ENCODE assay signal across 8 mouse cellular contexts in the genomic region with DNA sequence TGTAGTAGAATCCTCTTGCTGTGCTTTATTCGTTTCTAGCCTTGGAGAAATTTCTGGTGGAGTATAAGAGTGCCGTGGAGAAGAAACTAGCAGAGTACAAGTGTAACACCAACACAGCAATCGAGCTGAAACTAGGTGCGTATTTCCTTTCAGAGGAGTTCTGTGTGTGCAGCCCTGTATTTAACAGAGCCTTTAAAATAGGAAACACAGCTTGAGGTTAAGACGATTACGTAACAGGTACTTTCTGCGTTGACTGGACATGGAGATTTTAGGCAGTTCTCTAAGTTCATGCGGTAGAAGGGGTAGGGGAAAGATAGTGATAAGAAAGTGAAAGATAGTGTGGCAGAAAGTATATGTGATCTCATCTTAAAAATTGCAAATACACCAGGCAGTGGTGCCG. TPM values are rescaled to one million over a fixed set of nuclear protein-coding genes. Genes with fewer than 3 reads are reported as not detected.
A peak's percentile ranks its signal among the peaks of the same experiment; 100 is the strongest.
DNase-seq lines count a peak whose midpoint lies in the region; ATAC-seq and TF ChIP-seq lines count a peak whose summit lies in the region.

No protein-coding gene starts in this region.

- 0 out of 2 replicates have a peak, but pooled peaks cover 5% of the 10 kb centered on the region for H3K36me3 ChIP-seq in kidney, embryonic 16.5 days (ENCODE audit: insufficient read depth, low read length)
- peaks cover 47% of the 10 kb centered on the region for H3K36me3 ChIP-seq in embryonic facial prominence, embryonic 10.5 days (replicated peaks)
- H3K36me3 ChIP-seq in intestine, postnatal 0 days (ENCODE audit: control insufficient read depth, insufficient read depth), result no peaks in the 10 kb centered on the region
- peaks cover 23% of the 10 kb centered on the region for H3K36me3 ChIP-seq in neural tube, embryonic 13.5 days

- peak overlapping the region; percentile 73 for H3K4me2 ChIP-seq in kidney, embryonic 16.5 days (replicated peaks; ENCODE audit: low read depth, low read length)
- H3K4me2 ChIP-seq in intestine, postnatal 0 days (replicated peaks; ENCODE audit: low read depth), result peak overlapping the region; percentile 83
- H3K4me2 ChIP-seq in neural tube, embryonic 13.5 days, result peak overlapping the region; percentile 90

- H3K27ac ChIP-seq in kidney, embryonic 16.5 days (ENCODE audit: low read length), result peak overlapping the region; percentile 88; the same call in 1 of the 2 replicates
- H3K27ac ChIP-seq in embryonic facial prominence, embryonic 10.5 days (replicated peaks), result peak overlapping the region; percentile 94
- no peak overlapping the region for H3K27ac ChIP-seq in intestine, postnatal 0 days (ENCODE audit: low read depth, low read length)
- no peak overlapping the region for H3K27ac ChIP-seq in neural tube, embryonic 13.5 days (replicated peaks)

- no peak for ATAC-seq in kidney, embryonic 16.5 days (ENCODE audit: low FRiP score, low TSS enrichment)
- no peak for ATAC-seq in intestine, postnatal 0 days
- ATAC-seq in neural tube, embryonic 13.5 days (ENCODE audit: low read depth), result no peak

- no peak for TF ChIP-seq CTCF in intestine, postnatal 0 days (IDR thresholded peaks at IDR 0.05; ENCODE audit: low read depth)
- no peak for TF ChIP-seq CTCF in lung, adult 2 months (IDR thresholded peaks at IDR 0.05; ENCODE audit: insufficient read depth, low read length)

- peak overlapping the region; percentile 91 for H3K9ac ChIP-seq in kidney, embryonic 16.5 days (replicated peaks; ENCODE audit: low read length)
- H3K9ac ChIP-seq in intestine, postnatal 0 days (ENCODE audit: low read depth, low read length), result peak overlapping the region; percentile 74
- H3K9ac ChIP-seq in neural tube, embryonic 13.5 days, result peak overlapping the region; percentile 77

- no peak for DNase-seq in kidney, adult 18-20 months
- no peak for DNase-seq in embryonic facial prominence, embryonic 10.5 days (ENCODE audit: low spot score)
- DNase-seq in frontal cortex, adult 2 months (ENCODE audit: extremely low spot score in 1 of 2, low spot score in 1 of 2), result no peak
- no peak for DNase-seq in spleen, adult 18-20 months
- no peak for DNase-seq in lung, adult 2 months

- H3K27me3 ChIP-seq in kidney, embryonic 16.5 days (ENCODE audit: insufficient read depth, low read length), result no peaks in the 10 kb centered on the region
- no peaks in the 10 kb centered on the region for H3K27me3 ChIP-seq in embryonic facial prominence, embryonic 10.5 days (replicated peaks; ENCODE audit: low read depth, poor library complexity, severe bottlenecking)
- no peaks in the 10 kb centered on the region for H3K27me3 ChIP-seq in intestine, postnatal 0 days (replicated peaks; ENCODE audit: control insufficient read depth, insufficient read depth, low read length)
- no peaks in the 10 kb centered on the region for H3K27me3 ChIP-seq in neural tube, embryonic 13.5 days

- H3K4me1 ChIP-seq in kidney, embryonic 16.5 days (ENCODE audit: insufficient read depth, low read length), result peaks cover 12% of the 10 kb centered on the region
- peaks cover 18% of the 10 kb centered on the region for H3K4me1 ChIP-seq in embryonic facial prominence, embryonic 10.5 days
- H3K4me1 ChIP-seq in intestine, postnatal 0 days (replicated peaks; ENCODE audit: control insufficient read depth, insufficient read depth, low read length), result 0 out of 2 replicates have a peak, but pooled peaks cover 2% of the 10 kb centered on the region
- H3K4me1 ChIP-seq in neural tube, embryonic 13.5 days (replicated peaks), result peaks cover 13% of the 10 kb centered on the region
- H3K4me1 ChIP-seq in lung, adult 2 months (ENCODE audit: control insufficient read depth, insufficient read depth, low read length), result no peaks in the 10 kb centered on the region

- peak overlapping the region; percentile 89 for H3K4me3 ChIP-seq in kidney, embryonic 16.5 days (ENCODE audit: low read length)
- peak overlapping the region; percentile 90 for H3K4me3 ChIP-seq in embryonic facial prominence, embryonic 10.5 days
- peak overlapping the region; percentile 89 for H3K4me3 ChIP-seq in intestine, postnatal 0 days (ENCODE audit: low read depth, low read length)
- peak overlapping the region; percentile 93 for H3K4me3 ChIP-seq in neural tube, embryonic 13.5 days
- no peak overlapping the region for H3K4me3 ChIP-seq in lung, adult 2 months (replicated peaks; ENCODE audit: extremely low read depth, low read depth, low read length)

- no peaks in the 10 kb centered on the region for H3K9me3 ChIP-seq in kidney, embryonic 16.5 days (ENCODE audit: low read length)
- H3K9me3 ChIP-seq in embryonic facial prominence, embryonic 10.5 days, result no peaks in the 10 kb centered on the region
- H3K9me3 ChIP-seq in intestine, postnatal 0 days (ENCODE audit: control insufficient read depth), result no peaks in the 10 kb centered on the region
- H3K9me3 ChIP-seq in neural tube, embryonic 13.5 days, result no peaks in the 10 kb centered on the region

- whole genome bisulfite sequencing in kidney, embryonic 16.5 days, result 58% methylated on average over 9 of the region's 9 CpGs
- 68% methylated on average over 9 of the region's 9 CpGs for WGBS in embryonic facial prominence, embryonic 10.5 days
- 43% methylated on average over 9 of the region's 9 CpGs for WGBS in intestine, postnatal 0 days
- 71% methylated on average over 9 of the region's 9 CpGs for WGBS in neural tube, embryonic 13.5 days
- 35% methylated on average over 9 of the region's 9 CpGs for WGBS in lung, adult 2 months

- no peak for TF ChIP-seq POLR2A in lung, adult 2 months (IDR thresholded peaks at IDR 0.05; ENCODE audit: borderline replicate concordance, extremely low read depth, low read depth, low read length)

RNA-seq across cellular contexts. Expression of a gene that starts 1.1 kb away (rescaled TPM):
- polyA plus RNA-seq in kidney, embryonic 16.5 days (2015; fragmentation: Nextera tagmentation; extraction: Ambion mirVana), result 129 and 134 TPM in 2 replicates
- 197 and 204 TPM in 2 replicates for polyA plus RNA-seq in embryonic facial prominence, embryonic 10.5 days (2016; fragmentation: Nextera tagmentation; extraction: Ambion mirVana)
- polyA plus RNA-seq in intestine, postnatal 0 days (2015; fragmentation: Nextera tagmentation; extraction: Ambion mirVana), result 39.4 and 39.6 TPM in 2 replicates
- 49.2 and 50.5 TPM in 2 replicates for polyA plus RNA-seq in neural tube, embryonic 13.5 days (2015; fragmentation: Nextera tagmentation; extraction: Ambion mirVana)
- polyA plus RNA-seq in frontal cortex, adult 2 months (2012; rRNA removed), result 22.6 and 22.9 TPM in 2 replicates
- 2.1 and 4.2 TPM in 2 replicates for polyA plus RNA-seq in lung, adult 2 months (2012; rRNA removed)

RNA-seq across cellular contexts. Expression of a gene that starts 22.3 kb away (rescaled TPM):
- polyA plus RNA-seq in kidney, embryonic 16.5 days (2015; fragmentation: Nextera tagmentation; extraction: Ambion mirVana), result 50.3 and 53.3 TPM in 2 replicates
- polyA plus RNA-seq in embryonic facial prominence, embryonic 10.5 days (2016; fragmentation: Nextera tagmentation; extraction: Ambion mirVana), result 33.4 and 38.4 TPM in 2 replicates
- 14.7 and 14.9 TPM in 2 replicates for polyA plus RNA-seq in intestine, postnatal 0 days (2015; fragmentation: Nextera tagmentation; extraction: Ambion mirVana)
- 73.8 and 79.3 TPM in 2 replicates for polyA plus RNA-seq in neural tube, embryonic 13.5 days (2015; fragmentation: Nextera tagmentation; extraction: Ambion mirVana)
- 108 and 113 TPM in 2 replicates for polyA plus RNA-seq in frontal cortex, adult 2 months (2012; rRNA removed)
- polyA plus RNA-seq in lung, adult 2 months (2012; rRNA removed), result 19.6 and 32.0 TPM in 2 replicates

Comparison
In these comparisons a context has a peak if more than half of its experiments do, and no peak if none do; other contexts are left out.
1. H3K27ac ChIP-seq: peak in kidney, embryonic 16.5 days (single experiment) and embryonic facial prominence, embryonic 10.5 days (single experiment); none in intestine, postnatal 0 days (single experiment) and neural tube, embryonic 13.5 days (single experiment).
2. Peak in every context shown above with its lines, with median percentiles within 50 percentile points of each other: H3K4me2 ChIP-seq and H3K9ac ChIP-seq.